Mouse (Mus musculus) C2C12 (cell line): ENCODE data around the gene Mbnl2. TPM values are rescaled to one million over a fixed set of nuclear protein-coding genes. Genes with fewer than 3 reads are reported as not detected.

Source experiments
- H3K27me3 ChIP-seq: one replicate; pipeline ENCODE4 v1.6.1; 2011; ENCODE audit not compliant: control insufficient read depth, insufficient read depth, insufficient read length
- H3K36me3 ChIP-seq: one replicate; pipeline ENCODE4 v1.6.1; 2011; ENCODE audit not compliant: control insufficient read depth, insufficient read depth
- H3K4me3 ChIP-seq: one replicate; pipeline ENCODE4 v1.5.1; 2011; ENCODE audit warnings: mild to moderate bottlenecking, control low read depth; ENCODE audit not compliant: poor library complexity, insufficient read depth, severe bottlenecking
- H3K79me2 ChIP-seq: one replicate; pipeline ENCODE4 v1.6.1; 2011; ENCODE audit not compliant: control insufficient read depth, insufficient read depth
- H3K79me3 ChIP-seq: one replicate; pipeline ENCODE4 v1.6.1; 2011; ENCODE audit warnings: low read depth, control low read depth
- H3ac ChIP-seq: one replicate; pipeline ENCODE3; 2011; ENCODE audit warnings: low read depth; ENCODE audit not compliant: control insufficient read depth, insufficient read length
- CEBPB ChIP-seq: IDR thresholded peaks from one replicate; pipeline ENCODE4 v1.6.1; 2011; ENCODE audit warnings: low read depth, mild to moderate bottlenecking, control low read depth, moderate library complexity
- CTCF ChIP-seq: IDR thresholded peaks from one replicate; pipeline ENCODE4 v1.5.1; 2011; ENCODE audit not compliant: control insufficient read depth, insufficient read depth, insufficient read length
- FOSL1 ChIP-seq: IDR thresholded peaks from one replicate; pipeline ENCODE4 v1.8.0; 2011; ENCODE audit warnings: mild to moderate bottlenecking, low read length; ENCODE audit not compliant: poor library complexity, insufficient read depth, severe bottlenecking
- MAX ChIP-seq: IDR thresholded peaks from one replicate; pipeline ENCODE4 v1.6.1; 2011; ENCODE audit warnings: mild to moderate bottlenecking, control low read depth
- MYOD1 ChIP-seq: IDR thresholded peaks from one replicate; pipeline ENCODE4 v1.6.1; 2011; ENCODE audit warnings: low read depth; ENCODE audit not compliant: control insufficient read depth, insufficient read length
- MYOG ChIP-seq: IDR thresholded peaks from one replicate; pipeline ENCODE4 v1.6.1; 2011; ENCODE audit not compliant: control insufficient read depth, insufficient read length; ENCODE audit errors: extremely low read depth
- USF1 ChIP-seq: IDR thresholded peaks from one replicate; pipeline ENCODE4 v1.6.1; 2011; ENCODE audit warnings: low read depth, mild to moderate bottlenecking, control low read depth, moderate library complexity
- polyA plus RNA-seq: library from polyadenylated mRNA; unstranded; fragments of >200 nt; fragmentation: generic; extraction: Trizol; gene quantifications from one replicate; pipeline ENCODE4 v1.2.1, GENCODE M21; 2012; ENCODE audit warnings: missing spikeins

Mbnl2 gene
- polyA plus RNA-seq, 1 experiment, result 42.1 TPM

GRCm38 (mm10) chr14:120477982-120478568, 202.6 kb downstream of the Mbnl2 start, which contains the start of gene Rap2a:
Rap2a (plus strand) TSS chr14:120478444.
- peak within 1 kb of the TSS; percentile 89 for H3ac ChIP-seq
- peaks cover 41% of the 10 kb centered on the region for H3K79me3 ChIP-seq
- H3K79me2 ChIP-seq, result peaks cover 46% of the 10 kb centered on the region
- peak within 1 kb of the TSS; percentile 71 for H3K4me3 ChIP-seq
- H3K36me3 ChIP-seq, result peaks cover 7% of the 10 kb centered on the region
- H3K27me3 ChIP-seq, result no peaks in the 10 kb centered on the region
- TF ChIP-seq USF1, result no peak
- TF ChIP-seq CTCF, result no peak

- peak overlapping the region; percentile 70 for H3ac ChIP-seq
- no peaks in the 10 kb centered on the region for H3K27me3 ChIP-seq
- peaks cover 10% of the 10 kb centered on the region for H3K36me3 ChIP-seq
- H3K79me2 ChIP-seq, result peaks cover 53% of the 10 kb centered on the region
- H3K79me3 ChIP-seq, result peaks cover 45% of the 10 kb centered on the region
- no peak for TF ChIP-seq FOSL1
- TF ChIP-seq USF1, result no peak
- TF ChIP-seq MAX, result no peak
- no peak for TF ChIP-seq MYOG
- TF ChIP-seq CTCF, result no peak
- no peak for TF ChIP-seq CEBPB
- no peak for TF ChIP-seq MYOD1
- peak overlapping the region; percentile 71 for H3K4me3 ChIP-seq
Measured at GRCm38 (mm10) chr14:120478641-120479341, 203.3 kb downstream of the Mbnl2 start.

- H3K79me2 ChIP-seq, result peaks cover 69% of the 10 kb centered on the region
- no peak overlapping the region for H3K4me3 ChIP-seq
- no peak overlapping the region for H3ac ChIP-seq
- TF ChIP-seq FOSL1, result no peak
- peak; percentile 21 for TF ChIP-seq CEBPB
- no peak for TF ChIP-seq MYOG
- no peak for TF ChIP-seq MAX
- no peak for TF ChIP-seq CTCF
- no peak for TF ChIP-seq USF1
- H3K27me3 ChIP-seq, result no peaks in the 10 kb centered on the region
- H3K79me3 ChIP-seq, result peaks cover 55% of the 10 kb centered on the region
- peaks cover 14% of the 10 kb centered on the region for H3K36me3 ChIP-seq
Measured at GRCm38 (mm10) chr14:120480341-120480900, 205.0 kb downstream of the Mbnl2 start.

GRCm38 (mm10) chr14:120480927-120481326, 205.5 kb downstream of the Mbnl2 start:
- H3K36me3 ChIP-seq, result peaks cover 14% of the 10 kb centered on the region
- H3K27me3 ChIP-seq, result no peaks in the 10 kb centered on the region
- H3ac ChIP-seq, result no peak overlapping the region
- no peak overlapping the region for H3K4me3 ChIP-seq
- peaks cover 74% of the 10 kb centered on the region for H3K79me2 ChIP-seq
- peaks cover 60% of the 10 kb centered on the region for H3K79me3 ChIP-seq
- no peak for TF ChIP-seq MYOD1
- TF ChIP-seq USF1, result no peak
- TF ChIP-seq CTCF, result no peak
- TF ChIP-seq MYOG, result no peak
- no peak for TF ChIP-seq MAX
- no peak for TF ChIP-seq FOSL1
- no peak for TF ChIP-seq CEBPB

Other genes with a start within 250 kb of the Mbnl2 start
- gene Oxgr1, start 233.2 kb upstream of the Mbnl2 start, polyA plus RNA-seq, result not detected
- gene Rap2a, start 202.8 kb downstream of the Mbnl2 start, polyA plus RNA-seq, result 11.8 TPM